Comparison of ENCODE assay signal across 8 mouse cellular contexts in the genomic region with DNA sequence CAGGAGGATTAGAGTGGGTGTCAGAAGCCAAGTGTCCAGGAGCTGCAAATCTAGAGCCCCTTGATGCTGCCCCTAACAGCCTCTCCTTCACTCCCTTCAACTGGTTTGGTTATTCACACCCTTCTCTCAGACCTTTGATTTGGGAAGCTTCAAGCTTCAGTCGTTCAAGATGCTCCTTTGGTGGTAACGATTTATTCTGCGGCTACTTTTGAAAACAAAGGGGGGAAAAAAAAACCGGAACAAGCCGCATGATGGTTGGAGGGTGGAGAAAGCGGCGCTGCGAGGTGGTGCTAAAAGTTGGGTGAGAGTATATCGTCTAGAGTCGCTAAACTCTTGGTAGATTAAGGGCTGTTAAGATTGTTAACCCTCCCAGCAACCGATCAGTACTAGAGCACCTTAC. TPM values are rescaled to one million over a fixed set of nuclear protein-coding genes. Genes with fewer than 3 reads are reported as not detected.
DNase-seq lines count a peak whose midpoint lies in the region; ATAC-seq and TF ChIP-seq lines count a peak whose summit lies in the region.

No protein-coding gene starts in this region.

- intact Hi-C loops in left cerebral cortex, postnatal 4 days (cut with DNase I), result no loop called here

- no peaks in the 10 kb centered on the region for H3K9me3 ChIP-seq in forebrain, embryonic 11.5 days (ENCODE audit: control insufficient read depth, low read length)
- H3K9me3 ChIP-seq in liver, embryonic 11.5 days (ENCODE audit: control insufficient read depth, low read length), result no peaks in the 10 kb centered on the region
- H3K9me3 ChIP-seq in stomach, embryonic 15.5 days, result no peaks in the 10 kb centered on the region

- H3K36me3 ChIP-seq in thymus, adult 2 months (ENCODE audit: control insufficient read depth, insufficient read depth, low read length), result no peaks in the 10 kb centered on the region
- H3K36me3 ChIP-seq in forebrain, embryonic 11.5 days (ENCODE audit: control insufficient read depth, insufficient read depth, low read length), result no peaks in the 10 kb centered on the region
- H3K36me3 ChIP-seq in liver, embryonic 11.5 days (ENCODE audit: control insufficient read depth, insufficient read depth, low read length), result no peaks in the 10 kb centered on the region; the same call in 1 of the 2 replicates
- no peaks in the 10 kb centered on the region for H3K36me3 ChIP-seq in stomach, embryonic 15.5 days

- peak overlapping the region; percentile 97 for H3K4me2 ChIP-seq in forebrain, embryonic 11.5 days (ENCODE audit: low read depth, low read length, severe bottlenecking)
- H3K4me2 ChIP-seq in liver, embryonic 11.5 days, result peak overlapping the region; percentile 92
- peak overlapping the region; percentile 96 for H3K4me2 ChIP-seq in stomach, embryonic 15.5 days

- H3K27ac ChIP-seq in thymus, adult 2 months (ENCODE audit: control insufficient read depth, insufficient read depth, low read length), result no peak overlapping the region
- no peak overlapping the region for H3K27ac ChIP-seq in forebrain, embryonic 11.5 days (ENCODE audit: low read depth, low read length)
- H3K27ac ChIP-seq in liver, embryonic 11.5 days (ENCODE audit: low read depth, low read length), result peak overlapping the region; percentile 70; the same call in 1 of the 2 replicates
- H3K27ac ChIP-seq in stomach, embryonic 15.5 days, result peak overlapping the region; percentile 93

- 4% methylated on average over 11 of the region's 11 CpGs for WGBS in thymus, adult 2 months
- 2% methylated on average over 11 of the region's 11 CpGs for WGBS in forebrain, embryonic 11.5 days
- WGBS in liver, embryonic 11.5 days, result under 1% methylated on average over 11 of the region's 11 CpGs
- 4% methylated on average over 11 of the region's 11 CpGs for WGBS in stomach, embryonic 15.5 days

- H3K4me3 ChIP-seq in thymus, adult 2 months (ENCODE audit: control insufficient read depth, insufficient read depth, low read length), result peak overlapping the region; percentile 52
- H3K4me3 ChIP-seq in forebrain, embryonic 11.5 days (ENCODE audit: low read depth, low read length), result peak overlapping the region; percentile 67
- peak overlapping the region; percentile 71 for H3K4me3 ChIP-seq in liver, embryonic 11.5 days (ENCODE audit: low read depth, low read length)
- peak overlapping the region; percentile 80 for H3K4me3 ChIP-seq in stomach, embryonic 15.5 days (replicated peaks)

- no peak for TF ChIP-seq CTCF in thymus, adult 2 months (IDR thresholded peaks at IDR 0.05; ENCODE audit: borderline replicate concordance, control insufficient read depth, extremely low read depth, insufficient read depth, low read length, poor library complexity)

- H3K27me3 ChIP-seq in thymus, adult 2 months (ENCODE audit: control insufficient read depth, insufficient read depth, low read length), result no peaks in the 10 kb centered on the region; the same call in 1 of the 2 replicates
- H3K27me3 ChIP-seq in forebrain, embryonic 11.5 days (ENCODE audit: control insufficient read depth, insufficient read depth, low read length), result peaks cover 49% of the 10 kb centered on the region
- peaks cover 64% of the 10 kb centered on the region for H3K27me3 ChIP-seq in liver, embryonic 11.5 days (replicated peaks; ENCODE audit: control insufficient read depth, insufficient read depth, low read length)
- H3K27me3 ChIP-seq in stomach, embryonic 15.5 days (replicated peaks), result no peaks in the 10 kb centered on the region

- ATAC-seq in forebrain, embryonic 11.5 days (replicated peaks; ENCODE audit: low FRiP score), result no peak
- ATAC-seq in liver, embryonic 11.5 days (replicated peaks; ENCODE audit: low FRiP score), result no peak
- ATAC-seq in stomach, embryonic 15.5 days (ENCODE audit: insufficient read depth, low FRiP score, low read depth), result no peak

- no peak for DNase-seq in thymus, adult 2 months
- DNase-seq in thymus, postnatal 14 days, result no peak
- DNase-seq in forebrain, embryonic 11.5 days (ENCODE audit: low spot score), result no peak
- no peak for DNase-seq in liver, embryonic 11.5 days (ENCODE audit: low spot score)
- DNase-seq in layer of hippocampus, postnatal 14 days (ENCODE audit: low spot score in 2 of 2), result no peak
- no peak for DNase-seq in left cerebral cortex, postnatal 4 days
- DNase-seq in kidney, postnatal 10 days, result no peak

- H3K9ac ChIP-seq in forebrain, embryonic 11.5 days (ENCODE audit: low read length), result peak overlapping the region; percentile 61; the same call in 1 of the 2 replicates
- peak overlapping the region; percentile 64 for H3K9ac ChIP-seq in liver, embryonic 11.5 days (ENCODE audit: low read depth, low read length)
- H3K9ac ChIP-seq in stomach, embryonic 15.5 days, result peak overlapping the region; percentile 93; the same call in 1 of the 2 replicates

- H3K4me1 ChIP-seq in thymus, adult 2 months (replicated peaks; ENCODE audit: control insufficient read depth, insufficient read depth, low read length), result peaks cover 43% of the 10 kb centered on the region
- H3K4me1 ChIP-seq in forebrain, embryonic 11.5 days (replicated peaks; ENCODE audit: control insufficient read depth, insufficient read depth, low read length), result peaks cover 11% of the 10 kb centered on the region; the same call in 1 of the 2 replicates
- H3K4me1 ChIP-seq in liver, embryonic 11.5 days (replicated peaks; ENCODE audit: control insufficient read depth, insufficient read depth, low read length), result peaks cover 27% of the 10 kb centered on the region
- peaks cover 25% of the 10 kb centered on the region for H3K4me1 ChIP-seq in stomach, embryonic 15.5 days

- TF ChIP-seq POLR2A in thymus, adult 2 months (IDR thresholded peaks at IDR 0.05; ENCODE audit: control insufficient read depth, extremely low read depth, insufficient read depth, low read length, poor library complexity), result no peak

RNA-seq across cellular contexts. Expression of gene Plekhg3, which starts 3.5 kb away (rescaled TPM):
- 12.0 and 13.6 TPM in 2 replicates for polyA plus RNA-seq in thymus, adult 2 months (2012; rRNA removed)
- 1.0 and 1.3 TPM in 2 replicates for polyA plus RNA-seq in forebrain, embryonic 11.5 days (2014; fragmentation: Nextera tagmentation; extraction: Ambion mirVana)
- 3.4 and 4.1 TPM in 2 replicates for polyA plus RNA-seq in liver, embryonic 11.5 days (2014; fragmentation: Nextera tagmentation; extraction: Ambion mirVana)
- polyA plus RNA-seq in stomach, embryonic 15.5 days (2015; fragmentation: Nextera tagmentation; extraction: Ambion mirVana), result 11.5 and 13.9 TPM in 2 replicates
- total RNA-seq in layer of hippocampus, postnatal 14 days (2021), result 10 to 100 TPM; 16.1 to 18.6 TPM
- 1 to 10 TPM; 3.0 to 3.3 TPM for total RNA-seq in left cerebral cortex, postnatal 4 days (2021)

Comparison
In these comparisons a context has a peak if more than half of its experiments do, and no peak if none do; other contexts are left out.
1. H3K27ac ChIP-seq: peak in liver, embryonic 11.5 days (single experiment) and stomach, embryonic 15.5 days (single experiment); none in thymus, adult 2 months (single experiment) and forebrain, embryonic 11.5 days (single experiment).
2. Peak in every context shown above with its lines, with median percentiles within 50 percentile points of each other: H3K4me3 ChIP-seq, H3K4me2 ChIP-seq and H3K9ac ChIP-seq.